Mouse (Mus musculus): ENCODE results near the gene Kbtbd8. TPM values are rescaled to one million over a fixed set of nuclear protein-coding genes. Genes with fewer than 3 reads are reported as not detected.

Gene Kbtbd8
- polyA plus RNA-seq, 3 experiments from 2014 or later, result 3.4 to 5.4 (median 3.7) TPM

GRCm38 (mm10) chr6:95174311-95175143, 57.5 kb downstream of the Kbtbd8 start:
- ATAC-seq, result no peak

Other genes starting within 250 kb of the Kbtbd8 start
- gene Gm10234, start 204.9 kb downstream of the Kbtbd8 start, polyA plus RNA-seq (2017; shearing (Covaris generic)), result not detected

All from inflammation-experienced regulatory T-cells, adult 6 months (primary cell).